20 mouse cellular contexts compared by ENCODE assay signal in the genomic region with DNA sequence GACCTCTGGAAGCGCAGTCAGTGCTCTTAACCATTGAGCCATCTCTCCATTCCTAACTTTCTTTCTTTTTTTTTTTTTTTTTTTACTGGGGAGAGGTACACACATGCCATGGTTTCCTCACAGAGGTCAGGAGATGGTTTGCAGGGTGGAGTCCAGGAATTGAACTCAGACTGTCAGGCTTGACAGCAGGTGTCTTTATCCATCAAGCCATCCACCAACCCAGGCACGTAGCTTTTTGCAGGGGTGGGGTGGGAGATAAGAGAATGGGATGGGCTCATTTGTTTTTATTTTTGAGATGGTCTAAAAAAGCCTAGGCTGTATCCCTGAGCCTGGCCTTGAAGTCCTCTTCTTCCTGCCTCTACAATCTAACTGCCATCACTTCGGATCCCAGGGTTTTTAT.
"Had no signal": no experiment of that assay in that cellular context is flagged by ENCODE, and none has a peak within 500 bp of the region (broad histone marks: within the 10 kb centered on the region; RNA-seq: fewer than 3 reads in every experiment).

No protein-coding gene starts in this region.

- H3K9me3 ChIP-seq: kidney, embryonic 15.5 days; limb, embryonic 12.5 days; limb, embryonic 15.5 days; midbrain, embryonic 12.5 days; midbrain, embryonic 15.5 days; neural tube, embryonic 12.5 days; neural tube, embryonic 15.5 days; stomach, embryonic 15.5 days had no signal

- H3K9ac ChIP-seq: kidney, embryonic 15.5 days; limb, embryonic 12.5 days; limb, embryonic 15.5 days; lung, embryonic 14.5 days; midbrain, embryonic 12.5 days; midbrain, embryonic 15.5 days; neural tube, embryonic 12.5 days; neural tube, embryonic 15.5 days; stomach, embryonic 15.5 days had no signal

- H3K27ac ChIP-seq: kidney, embryonic 15.5 days; limb, embryonic 12.5 days; limb, embryonic 15.5 days; macrophage; midbrain, embryonic 12.5 days; midbrain, embryonic 15.5 days; neural tube, embryonic 12.5 days; neural tube, embryonic 15.5 days; stomach, embryonic 15.5 days had no signal

- H3K4me3 ChIP-seq: kidney, embryonic 15.5 days; limb, embryonic 12.5 days; limb, embryonic 15.5 days; megakaryocyte, embryonic 14.5 days; midbrain, embryonic 12.5 days; midbrain, embryonic 15.5 days; neural tube, embryonic 12.5 days; neural tube, embryonic 15.5 days; stomach, embryonic 15.5 days had no signal

- H3K4me2 ChIP-seq: kidney, embryonic 15.5 days; limb, embryonic 12.5 days; limb, embryonic 15.5 days; lung, embryonic 14.5 days; midbrain, embryonic 12.5 days; midbrain, embryonic 15.5 days; neural tube, embryonic 12.5 days; neural tube, embryonic 15.5 days; stomach, embryonic 15.5 days had no signal

- H3K36me3 ChIP-seq: stomach, embryonic 15.5 days had no signal

- H3K4me1 ChIP-seq: kidney, embryonic 15.5 days; limb, embryonic 12.5 days; limb, embryonic 15.5 days; midbrain, embryonic 12.5 days; midbrain, embryonic 15.5 days; neural tube, embryonic 12.5 days; neural tube, embryonic 15.5 days; stomach, embryonic 15.5 days had no signal

- ATAC-seq: intestine, postnatal 0 days; lung, postnatal 0 days; midbrain, embryonic 15.5 days had no signal

- DNase-seq: kidney, adult 8-10 months; kidney, postnatal 10 days; kidney, postnatal 36 days; left cerebral cortex, postnatal 4 days; lung, embryonic 14.5 days; right cerebral cortex, postnatal 25 days; spleen, adult 18-20 months; thymus, postnatal 25 days had no signal

- H3K27me3 ChIP-seq: kidney, embryonic 15.5 days; limb, embryonic 12.5 days; limb, embryonic 15.5 days; megakaryocyte, embryonic 14.5 days; midbrain, embryonic 12.5 days; midbrain, embryonic 15.5 days; neural tube, embryonic 12.5 days; neural tube, embryonic 15.5 days; stomach, embryonic 15.5 days had no signal
